Mouse (Mus musculus) NIH3T3 (cell line): ENCODE data around the gene Olfr1371.
"Not testable (repeated sequence)": the region's sequence is repeated elsewhere in the genome, so short reads cannot be mapped to it uniquely, and the experiment has no call there.

Experiments
- DNase-seq: peaks from one replicate; pipeline ENCODE4 v3.0.0-alpha.2; 2012; ENCODE audit warnings: low read depth

Olfr1371 gene

GRCm38 (mm10) chr11:52225986-52226599 is 12.3 kb upstream of the Olfr1371 start:
- no peak for DNase-seq

- DNase-seq, result no peak
These were observed 10.3 kb upstream of the Olfr1371 start for GRCm38 (mm10) chr11:52223968-52224682.

DNA sequence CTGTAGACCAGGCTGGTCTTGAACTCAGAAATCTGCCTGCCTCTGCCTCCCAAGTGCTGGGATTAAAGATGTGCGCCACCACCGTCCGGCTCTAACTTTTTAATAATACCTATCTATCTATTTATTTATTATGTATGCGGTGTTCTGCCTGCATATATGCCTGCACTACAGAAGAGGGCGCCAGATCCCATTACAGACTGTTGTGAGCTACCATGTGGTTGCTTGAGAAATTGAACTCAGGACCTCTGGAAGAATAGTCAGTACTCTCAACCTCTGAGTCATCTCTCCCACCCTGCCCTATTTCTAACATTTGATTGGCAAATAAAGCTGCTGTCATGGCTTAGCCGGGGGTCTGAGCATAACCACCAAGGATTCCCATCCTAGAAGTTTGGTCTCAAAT is 9.1 kb upstream of the Olfr1371 start:
- peak; percentile 67 for DNase-seq

- not testable (repeated sequence) for DNase-seq
These were observed 8.1 kb upstream of the Olfr1371 start for GRCm38 (mm10) chr11:52221921-52222320.

DNA sequence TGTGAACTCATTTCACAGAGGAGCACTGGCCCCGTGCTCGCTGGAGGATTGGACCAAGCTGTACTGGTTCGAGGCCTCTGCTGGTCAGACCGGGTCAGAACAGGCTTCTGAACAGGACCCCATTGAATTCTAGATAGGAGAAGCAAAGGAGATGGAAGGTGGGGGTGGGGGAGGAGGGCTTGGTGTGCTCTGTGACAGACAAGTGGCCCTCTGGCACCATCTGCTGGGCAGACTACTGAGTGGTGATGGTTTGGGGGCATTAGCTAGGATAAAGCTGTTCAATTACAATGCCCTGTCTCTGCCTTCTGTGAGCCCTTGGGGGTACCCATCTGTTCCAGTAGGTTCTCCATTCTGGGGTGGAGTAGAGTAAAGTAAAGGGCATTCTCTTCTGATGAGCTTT is 6.5 kb upstream of the Olfr1371 start:
- DNase-seq, result peak; percentile 89

- not testable (repeated sequence) for DNase-seq
These were observed 17.2 kb downstream of the Olfr1371 start for GRCm38 (mm10) chr11:52196496-52197023.

DNA sequence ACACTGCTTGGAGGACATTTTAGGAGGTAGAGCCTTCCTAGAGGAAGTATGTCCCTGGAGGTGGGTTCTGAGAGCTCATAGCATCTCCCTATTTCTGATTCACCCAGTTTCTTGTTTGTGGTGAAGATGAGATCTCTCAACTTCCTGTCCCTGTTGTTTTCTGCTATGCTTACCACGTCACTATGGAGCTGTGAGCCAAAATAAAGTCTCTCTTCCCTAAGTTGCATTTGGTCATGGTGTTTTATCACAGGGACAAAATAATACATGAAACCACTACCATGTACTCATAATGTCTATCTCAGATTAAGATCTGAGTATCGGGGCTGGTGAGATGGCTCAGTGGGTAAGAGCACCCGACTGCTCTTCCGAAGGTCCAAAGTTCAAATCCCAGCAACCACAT is 33.1 kb downstream of the Olfr1371 start:
- DNase-seq, result not testable (repeated sequence)

DNA sequence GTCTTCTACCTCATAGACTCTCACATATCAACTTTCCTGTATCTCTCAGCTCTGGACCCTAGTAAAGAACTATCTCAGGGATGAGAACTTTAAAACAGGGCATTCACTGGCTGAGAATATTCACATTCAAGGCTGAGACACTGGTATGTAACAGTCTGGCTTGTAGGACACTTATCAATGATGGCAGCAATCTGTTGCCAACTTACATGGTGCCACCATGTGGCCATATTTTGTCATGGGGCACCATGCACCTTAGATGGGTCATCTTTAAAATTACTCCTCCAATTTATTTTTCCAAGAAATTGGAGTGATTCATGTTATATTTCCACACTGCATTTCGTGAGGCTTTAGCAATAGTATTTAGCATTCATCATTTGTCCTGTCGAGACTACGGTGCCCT is 33.9 kb downstream of the Olfr1371 start:
- DNase-seq, result not testable (repeated sequence)

DNA sequence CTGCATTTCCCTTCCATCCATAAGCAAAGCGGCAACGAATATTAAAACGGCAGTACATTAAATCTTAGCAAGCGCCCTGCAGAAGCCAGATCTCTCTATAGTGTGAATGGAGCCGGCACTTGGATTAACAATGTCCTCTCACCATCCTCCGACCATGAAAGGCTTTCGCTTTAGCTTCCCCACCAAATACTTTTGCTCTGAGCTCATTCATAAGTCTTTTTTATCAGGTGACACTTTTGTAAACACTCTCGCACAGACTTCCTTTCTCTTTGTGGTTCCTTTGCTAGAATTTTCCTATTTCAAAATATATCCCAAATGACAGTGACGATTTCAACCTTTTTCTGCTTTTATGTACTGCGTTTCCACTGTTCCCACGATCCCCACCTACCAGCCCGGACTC is 45.3 kb downstream of the Olfr1371 start:
- peak; percentile 10 for DNase-seq

GRCm38 (mm10) chr11:52167901-52168302 is 45.9 kb downstream of the Olfr1371 start:
- not testable (repeated sequence) for DNase-seq

GRCm38 (mm10) chr11:52167126-52167525 is 46.7 kb downstream of the Olfr1371 start:
- DNase-seq, result no peak

DNA sequence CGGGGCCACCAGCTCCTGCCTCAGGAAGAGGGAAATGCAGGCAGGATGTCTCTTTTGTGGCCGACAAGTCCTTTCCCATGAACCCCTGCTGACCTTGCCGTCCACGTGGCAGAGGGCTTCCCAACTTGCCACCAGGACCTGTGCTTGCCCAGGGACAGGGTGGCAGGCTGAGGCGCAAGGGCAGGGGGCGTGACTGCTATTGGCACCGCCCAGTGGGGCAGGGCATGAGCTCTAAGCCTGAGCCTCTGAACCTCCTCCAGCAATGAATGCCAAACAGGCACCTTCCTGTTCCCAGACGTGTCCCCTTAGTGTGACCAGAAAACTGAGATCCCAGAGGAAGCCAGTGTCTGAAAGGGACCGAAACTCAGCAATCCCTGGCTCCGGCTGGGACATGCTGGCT is 49.9 kb downstream of the Olfr1371 start:
- DNase-seq, result no peak
